Mouse (Mus musculus) ES-E14 (cell line): Measurements from ENCODE around the gene Zfp119b.

Experiments used
- CHD2 ChIP-seq: IDR thresholded peaks from 2 replicates; pipeline ENCODE4 v1.6.1; 2014; ENCODE audit warnings: mild to moderate bottlenecking, low read depth, low read length, inconsistent platforms
- MAFK ChIP-seq: IDR thresholded peaks from 2 replicates; pipeline ENCODE4 v1.6.1; 2014; ENCODE audit warnings: mild to moderate bottlenecking, low read depth, low read length, inconsistent platforms; ENCODE audit not compliant: insufficient read depth
- ZC3H11A ChIP-seq: IDR thresholded peaks from 2 replicates; pipeline ENCODE4 v1.6.1; 2012; ENCODE audit warnings: low read depth, mild to moderate bottlenecking, inconsistent platforms, low read length, borderline replicate concordance
- ZNF384 ChIP-seq: IDR thresholded peaks from 2 replicates; pipeline ENCODE4 v1.6.1; 2012; ENCODE audit warnings: low read depth, low read length, inconsistent platforms

DNA sequence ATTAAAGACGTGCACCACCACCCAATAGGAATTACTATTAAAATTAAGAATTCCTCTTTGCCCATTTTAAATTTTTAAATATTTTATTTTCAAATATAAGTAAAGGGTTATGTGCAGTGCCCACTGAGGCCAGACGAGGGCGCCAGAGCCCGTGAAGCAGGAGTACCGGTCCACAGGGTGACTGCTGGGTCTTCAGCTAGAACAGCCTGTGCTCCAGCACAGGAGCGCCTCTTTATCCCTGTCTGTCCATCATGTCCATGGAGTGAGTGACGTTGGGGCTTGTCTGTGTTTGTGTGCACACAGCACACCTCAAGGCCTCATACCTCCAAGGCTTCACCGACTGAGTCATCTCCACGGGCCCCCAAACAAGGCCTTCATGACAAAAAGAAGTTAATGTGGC is 7.9 kb upstream of the Zfp119b start:
- no peak for TF ChIP-seq CHD2
- no peak for TF ChIP-seq ZC3H11A
- no peak for TF ChIP-seq MAFK
- no peak for TF ChIP-seq ZNF384
